Mouse (Mus musculus) heart, postnatal 0 days (tissue): ENCODE data around the gene Tmem136.

Experiments
- CTCF ChIP-seq: IDR thresholded peaks from 2 replicates; pipeline ENCODE4 v1.5.1; 2016; ENCODE audit warnings: antibody characterized with exemption, control low read depth, low read depth
- EP300 ChIP-seq: IDR thresholded peaks from 2 replicates; pipeline ENCODE4 v1.6.1; 2016; ENCODE audit warnings: antibody characterized with exemption, low read depth

DNA sequence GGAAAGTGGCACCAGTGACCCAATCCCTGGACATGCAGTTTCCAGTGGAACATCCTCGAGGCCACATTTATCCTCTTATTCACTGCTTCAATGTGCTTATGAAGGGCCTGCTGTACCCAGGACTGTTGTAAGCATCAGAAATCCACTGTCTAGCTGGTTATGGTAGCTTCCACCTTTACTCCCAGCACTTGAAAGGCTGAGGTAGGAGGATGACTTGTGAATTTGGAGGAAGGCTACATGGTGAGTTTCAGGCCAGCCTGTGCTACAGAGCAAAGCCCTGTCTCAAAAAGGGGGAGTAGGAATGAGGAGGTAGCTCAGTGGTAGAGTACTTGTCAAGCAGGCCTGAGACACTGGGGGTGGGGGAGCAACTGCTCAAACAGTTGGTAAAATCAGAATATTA lies 8.3 kb downstream of the Tmem136 start:
- no peak for TF ChIP-seq CTCF
- TF ChIP-seq EP300: no peak
